Mouse (Mus musculus): Measurements from ENCODE around the gene Gm21988.

- TF ChIP-seq TBP (conservative IDR thresholded peaks at IDR 0.05; ENCODE audit: low read depth, low read length) (no peak), CTCF (conservative IDR thresholded peaks at IDR 0.05 in 1 of 2, IDR thresholded peaks at IDR 0.05 in 1 of 2; ENCODE audit: low read depth in 2 of 2, low read length in 2 of 2) (no peak), ZC3H11A (IDR thresholded peaks at IDR 0.05; ENCODE audit: low read depth, low read length) (no peak)
Measured at GRCm38 (mm10) chr11:70219873-70220272, 19.8 kb downstream of the Gm21988 start.
